Mouse (Mus musculus): Measurements from ENCODE around the gene Adcy2. TPM values are rescaled to one million over a fixed set of nuclear protein-coding genes. Genes with fewer than 3 reads are reported as not detected.
A peak's percentile ranks its signal among the peaks of the same experiment; 100 is the strongest.

Adcy2 gene
- polyA plus RNA-seq, 1 experiment from 2014 or later = 12.2 TPM

DNA sequence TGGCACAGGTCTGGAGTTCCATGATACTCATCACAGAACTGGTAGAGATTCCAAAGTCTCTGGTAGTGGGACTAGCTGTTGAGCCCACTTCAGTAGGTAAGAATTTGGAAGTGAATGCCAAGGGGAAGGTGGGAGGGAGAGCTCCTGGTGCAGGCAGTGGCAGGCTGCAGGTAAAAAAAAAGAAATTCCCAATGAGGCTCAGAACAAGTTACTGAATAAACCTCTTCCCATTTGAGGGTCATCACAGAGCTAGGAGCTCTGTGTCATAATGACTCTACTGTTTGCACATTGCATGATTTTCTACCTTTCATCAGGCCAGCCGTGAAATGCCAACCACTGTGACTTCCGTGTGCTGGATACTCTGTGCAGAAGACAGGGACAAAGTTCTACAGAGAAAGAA lies 314.4 kb downstream of the Adcy2 start:
- Histone ChIP-seq H3K27ac (ENCODE audit: low read length) (peak overlapping the region; percentile 44; the same call in 1 of the 2 replicates), H3K9me3 (ENCODE audit: control insufficient read depth, low read length) (no peaks in the 10 kb centered on the region), H3K4me1 (replicated peaks; ENCODE audit: control insufficient read depth, insufficient read depth, low read length) (no peaks in the 10 kb centered on the region), H3K9ac (ENCODE audit: low read length) (no peak overlapping the region), H3K36me3 (ENCODE audit: control insufficient read depth, insufficient read depth, low read length) (peaks cover 6% of the 10 kb centered on the region; the same call in 1 of the 2 replicates), H3K27me3 (ENCODE audit: control insufficient read depth, insufficient read depth, low read depth, low read length) (no peaks in the 10 kb centered on the region), H3K4me2 (ENCODE audit: low read depth, low read length) (no peak overlapping the region), H3K4me3 (ENCODE audit: low read length) (no peak overlapping the region)
- ATAC-seq (ENCODE audit: low read depth) = peak; percentile 81
- WGBS = 83% methylated on average over 2 of the region's 2 CpGs

DNA sequence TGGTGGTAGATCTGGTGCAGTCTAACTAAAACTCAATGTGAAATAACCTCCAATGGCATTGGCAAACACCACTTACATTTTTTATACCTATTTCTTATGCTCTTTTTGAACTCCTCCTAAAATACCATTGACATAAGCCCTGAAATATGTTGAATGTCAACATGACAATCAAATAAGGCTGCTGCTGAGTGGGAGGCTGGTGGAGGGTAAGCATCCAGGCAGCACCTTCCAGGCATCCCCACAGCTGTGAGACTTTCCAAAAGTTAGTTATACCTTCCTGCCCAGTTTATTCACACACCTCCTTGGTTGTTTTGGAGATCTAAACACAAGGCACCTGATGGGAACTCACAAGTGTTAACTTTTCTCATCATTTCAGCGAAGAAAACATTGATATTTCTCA lies 318.9 kb downstream of the Adcy2 start:
- Histone ChIP-seq H3K4me2 (ENCODE audit: low read depth, low read length) (no peak overlapping the region), H3K27ac (ENCODE audit: low read length) (no peak overlapping the region), H3K36me3 (ENCODE audit: control insufficient read depth, insufficient read depth, low read length) (peaks cover 7% of the 10 kb centered on the region; the same call in 1 of the 2 replicates), H3K27me3 (ENCODE audit: control insufficient read depth, insufficient read depth, low read depth, low read length) (no peaks in the 10 kb centered on the region), H3K9ac (ENCODE audit: low read length) (no peak overlapping the region), H3K4me3 (ENCODE audit: low read length) (no peak overlapping the region), H3K9me3 (ENCODE audit: control insufficient read depth, low read length) (no peaks in the 10 kb centered on the region), H3K4me1 (replicated peaks; ENCODE audit: control insufficient read depth, insufficient read depth, low read length) (no peaks in the 10 kb centered on the region)
- WGBS = 58% methylated on average over 1 of the region's 1 CpGs
- peak; percentile 74 for ATAC-seq (ENCODE audit: low read depth)

DNA sequence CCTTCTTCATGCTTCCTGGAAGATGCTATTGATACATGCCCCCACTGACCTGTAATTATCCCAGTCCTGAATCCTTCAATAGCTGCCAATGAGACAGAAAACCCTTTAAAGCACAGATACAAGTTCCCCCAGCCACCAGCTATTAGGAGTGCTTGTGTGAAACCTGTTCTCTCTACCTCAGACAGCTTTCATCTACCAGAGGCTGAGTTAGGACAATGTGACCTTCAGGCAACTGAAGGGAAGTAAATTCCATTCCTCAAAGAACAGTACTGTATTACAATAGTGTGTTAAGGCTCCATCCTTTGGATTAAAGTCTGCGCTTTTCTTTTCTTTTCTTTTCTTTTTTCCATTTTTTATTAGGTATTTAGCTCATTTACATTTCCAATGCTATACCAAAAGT lies 356.6 kb downstream of the Adcy2 start:
- no peak overlapping the region for H3K9ac ChIP-seq (ENCODE audit: low read length)
- no peak overlapping the region for H3K4me2 ChIP-seq (ENCODE audit: low read depth, low read length)
- no peak overlapping the region for H3K27ac ChIP-seq (ENCODE audit: low read length)
- H3K9me3 ChIP-seq (ENCODE audit: control insufficient read depth, low read length) = no peaks in the 10 kb centered on the region
- peaks cover 3% of the 10 kb centered on the region; the same call in 1 of the 2 replicates for H3K36me3 ChIP-seq (ENCODE audit: control insufficient read depth, insufficient read depth, low read length)
- H3K4me3 ChIP-seq (ENCODE audit: low read length) = no peak overlapping the region
- ATAC-seq (ENCODE audit: low read depth) = no peak
- no peaks in the 10 kb centered on the region for H3K27me3 ChIP-seq (ENCODE audit: control insufficient read depth, insufficient read depth, low read depth, low read length)
- no peaks in the 10 kb centered on the region for H3K4me1 ChIP-seq (replicated peaks; ENCODE audit: control insufficient read depth, insufficient read depth, low read length)
- 100% methylated on average over 1 of the region's 1 CpGs for WGBS

DNA sequence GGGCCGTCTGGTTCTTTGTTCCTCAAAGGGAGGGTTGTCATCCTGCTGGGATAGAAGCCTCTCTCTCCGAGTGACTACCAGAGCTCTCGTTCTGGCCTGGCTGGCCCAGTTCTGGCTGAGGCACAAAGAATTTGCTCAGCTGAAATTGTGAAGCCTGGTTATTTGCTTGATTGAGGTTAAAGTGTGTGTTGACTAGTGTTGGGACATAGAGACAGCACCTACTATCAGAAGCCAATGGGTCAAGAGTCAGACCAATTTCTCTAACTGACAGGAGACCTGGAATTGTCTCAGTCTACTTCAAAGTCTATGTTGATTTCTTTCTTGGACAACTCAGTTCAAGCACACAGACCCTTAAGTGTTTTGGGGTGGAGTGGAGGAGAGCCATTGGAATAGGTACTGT lies 372.3 kb downstream of the Adcy2 start:
- Histone ChIP-seq H3K4me3 (ENCODE audit: low read length) (no peak overlapping the region), H3K27me3 (ENCODE audit: control insufficient read depth, insufficient read depth, low read depth, low read length) (no peaks in the 10 kb centered on the region), H3K9ac (ENCODE audit: low read length) (no peak overlapping the region), H3K36me3 (ENCODE audit: control insufficient read depth, insufficient read depth, low read length) (peaks cover 4% of the 10 kb centered on the region; the same call in 1 of the 2 replicates), H3K27ac (ENCODE audit: low read length) (no peak overlapping the region), H3K4me2 (ENCODE audit: low read depth, low read length) (no peak overlapping the region), H3K9me3 (ENCODE audit: control insufficient read depth, low read length) (no peaks in the 10 kb centered on the region), H3K4me1 (replicated peaks; ENCODE audit: control insufficient read depth, insufficient read depth, low read length) (no peaks in the 10 kb centered on the region)
- 64% methylated on average over 3 of the region's 3 CpGs for WGBS
- ATAC-seq (ENCODE audit: low read depth) = no peak

DNA sequence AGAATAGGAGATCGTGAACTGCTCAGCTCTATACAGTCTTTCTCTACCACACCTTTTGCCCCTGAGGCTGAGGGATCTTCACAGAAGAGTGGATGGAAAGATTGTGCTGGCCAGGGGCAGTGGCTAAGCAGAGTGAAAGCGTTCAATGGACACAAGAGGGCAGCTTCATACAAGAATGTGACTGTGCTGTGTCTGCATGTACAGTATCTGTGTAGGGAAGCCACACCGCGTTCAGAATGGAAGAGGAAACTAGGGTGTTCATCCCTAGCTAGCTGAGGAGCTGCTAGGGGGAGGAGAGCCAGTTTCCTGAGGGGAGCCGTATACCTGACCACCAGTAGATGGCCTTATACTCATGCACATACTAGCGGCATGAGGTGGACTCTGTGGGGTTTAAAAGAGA lies 376.5 kb downstream of the Adcy2 start:
- 54% methylated on average over 6 of the region's 6 CpGs for WGBS
- no peak overlapping the region for H3K4me2 ChIP-seq (ENCODE audit: low read depth, low read length)
- no peak overlapping the region for H3K4me3 ChIP-seq (ENCODE audit: low read length)
- ATAC-seq (ENCODE audit: low read depth) = peak; percentile 49; the same call in 1 of the 2 replicates
- no peak overlapping the region for H3K9ac ChIP-seq (ENCODE audit: low read length)
- no peaks in the 10 kb centered on the region for H3K9me3 ChIP-seq (ENCODE audit: control insufficient read depth, low read length)
- H3K36me3 ChIP-seq (ENCODE audit: control insufficient read depth, insufficient read depth, low read length) = peaks cover 9% of the 10 kb centered on the region; the same call in 1 of the 2 replicates
- no peaks in the 10 kb centered on the region for H3K4me1 ChIP-seq (replicated peaks; ENCODE audit: control insufficient read depth, insufficient read depth, low read length)
- no peaks in the 10 kb centered on the region for H3K27me3 ChIP-seq (ENCODE audit: control insufficient read depth, insufficient read depth, low read depth, low read length)
- H3K27ac ChIP-seq (ENCODE audit: low read length) = no peak overlapping the region

DNA sequence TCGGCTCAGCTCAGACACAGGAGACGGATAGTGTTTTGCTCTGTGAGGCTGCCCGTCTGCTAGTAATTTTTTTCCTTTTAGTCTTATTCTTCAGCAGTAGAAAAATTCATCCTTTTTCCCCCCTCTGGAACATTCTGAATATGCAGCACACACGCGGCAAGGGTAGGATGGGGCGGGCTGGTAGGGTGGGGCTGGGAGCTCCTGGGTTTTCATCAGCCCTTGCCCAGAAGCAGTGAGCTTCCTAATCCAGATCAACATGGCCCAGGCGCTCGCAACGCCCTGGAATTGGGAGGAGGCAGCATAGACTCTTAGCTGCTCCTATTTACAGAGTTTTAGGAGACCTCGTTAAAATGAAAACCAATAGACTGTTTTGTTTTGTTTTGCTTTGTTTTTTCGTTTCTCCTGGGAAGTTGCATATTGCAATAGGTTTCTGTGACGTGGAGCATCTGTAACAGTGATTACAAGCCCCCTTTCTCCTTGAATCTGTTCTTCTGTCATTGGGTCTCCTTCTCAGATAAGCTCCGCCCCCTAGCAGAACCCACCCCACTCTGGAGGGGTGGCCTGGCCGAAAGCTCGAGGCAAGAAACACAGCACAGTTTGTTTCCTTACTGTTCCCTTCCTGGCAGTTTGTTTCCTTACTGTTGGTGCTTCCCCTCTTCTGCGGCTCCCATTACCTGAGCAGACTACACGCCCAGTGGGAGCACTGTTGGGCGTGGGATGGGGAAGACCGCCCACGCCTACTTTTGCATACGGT lies 391.5 kb downstream of the Adcy2 start:
- Histone ChIP-seq H3K4me2 (ENCODE audit: low read depth, low read length) (peak overlapping the region; percentile 20), H3K36me3 (ENCODE audit: control insufficient read depth, insufficient read depth, low read length) (no peaks in the 10 kb centered on the region), H3K4me3 (ENCODE audit: low read length) (peak overlapping the region; percentile 5), H3K27ac (ENCODE audit: low read length) (peak overlapping the region; percentile 70), H3K4me1 (replicated peaks; ENCODE audit: control insufficient read depth, insufficient read depth, low read length) (no peaks in the 10 kb centered on the region; the same call in 1 of the 2 replicates), H3K27me3 (ENCODE audit: control insufficient read depth, insufficient read depth, low read depth, low read length) (no peaks in the 10 kb centered on the region), H3K9me3 (ENCODE audit: control insufficient read depth, low read length) (no peaks in the 10 kb centered on the region), H3K9ac (ENCODE audit: low read length) (0 out of 2 replicates have a peak overlapping the region, but pooled peaks have one; percentile 8)
- ATAC-seq (ENCODE audit: low read depth) = peak; percentile 77
- 45% methylated on average over 21 of the region's 21 CpGs for whole genome bisulfite sequencing

DNA sequence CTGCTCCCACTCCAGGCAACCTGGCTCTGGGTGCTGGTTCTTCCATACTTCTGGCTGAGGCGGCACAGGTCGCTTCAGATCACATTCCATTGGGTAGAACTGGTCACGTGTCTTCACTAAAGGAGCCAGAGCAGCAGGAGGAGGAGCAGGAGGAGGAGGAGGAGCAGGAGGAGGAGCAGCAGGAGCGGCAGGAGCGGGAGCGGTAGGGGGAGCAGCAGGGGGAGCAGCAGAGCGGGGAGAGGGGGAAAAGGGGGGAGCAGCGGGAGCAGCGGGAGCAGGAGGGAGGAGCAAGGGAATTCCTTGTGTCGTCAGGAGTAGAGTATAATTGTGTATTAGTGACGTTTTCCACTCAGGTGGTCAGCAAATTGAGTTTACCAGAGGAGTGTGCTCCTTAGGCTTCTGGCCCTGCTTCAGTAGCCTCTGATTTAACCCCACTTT lies 393.6 kb downstream of the Adcy2 start:
- Histone ChIP-seq H3K36me3 (ENCODE audit: control insufficient read depth, insufficient read depth, low read length) (no peaks in the 10 kb centered on the region), H3K27ac (ENCODE audit: low read length) (no peak overlapping the region), H3K9ac (ENCODE audit: low read length) (peak overlapping the region; percentile 27; the same call in 1 of the 2 replicates), H3K4me2 (ENCODE audit: low read depth, low read length) (peak overlapping the region; percentile 44), H3K4me1 (replicated peaks; ENCODE audit: control insufficient read depth, insufficient read depth, low read length) (no peaks in the 10 kb centered on the region; the same call in 1 of the 2 replicates), H3K27me3 (ENCODE audit: control insufficient read depth, insufficient read depth, low read depth, low read length) (no peaks in the 10 kb centered on the region), H3K9me3 (ENCODE audit: control insufficient read depth, low read length) (no peaks in the 10 kb centered on the region), H3K4me3 (ENCODE audit: low read length) (peak overlapping the region; percentile 33)
- ATAC-seq (ENCODE audit: low read depth) = peak; percentile 80
- 2% methylated on average over 11 of the region's 11 CpGs for whole genome bisulfite sequencing

DNA sequence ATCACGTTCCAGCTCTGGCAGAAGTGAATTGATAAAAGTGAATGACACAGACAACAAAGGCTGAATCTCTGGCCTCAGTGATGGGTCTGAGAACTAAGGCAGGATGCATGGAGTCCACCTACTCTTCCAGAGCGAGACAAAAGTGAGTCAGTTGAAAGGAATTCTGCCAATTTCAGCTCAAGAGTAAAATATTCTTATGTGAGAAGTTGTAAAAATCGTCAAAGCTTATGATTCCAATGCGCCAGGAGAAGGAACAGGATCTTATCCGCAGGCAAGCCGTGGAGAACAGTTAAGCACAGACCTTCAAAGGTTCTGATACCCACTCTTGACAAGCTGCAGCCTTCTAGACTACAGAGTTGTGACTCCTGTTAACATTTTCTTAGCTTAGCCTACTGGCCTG lies 396.3 kb downstream of the Adcy2 start:
- Histone ChIP-seq H3K27me3 (ENCODE audit: control insufficient read depth, insufficient read depth, low read depth, low read length) (no peaks in the 10 kb centered on the region), H3K4me1 (replicated peaks; ENCODE audit: control insufficient read depth, insufficient read depth, low read length) (no peaks in the 10 kb centered on the region), H3K4me3 (ENCODE audit: low read length) (no peak overlapping the region), H3K9ac (ENCODE audit: low read length) (no peak overlapping the region), H3K4me2 (ENCODE audit: low read depth, low read length) (no peak overlapping the region), H3K27ac (ENCODE audit: low read length) (no peak overlapping the region), H3K9me3 (ENCODE audit: control insufficient read depth, low read length) (no peaks in the 10 kb centered on the region), H3K36me3 (ENCODE audit: control insufficient read depth, insufficient read depth, low read length) (no peaks in the 10 kb centered on the region)
- 74% methylated on average over 6 of the region's 6 CpGs for WGBS
- ATAC-seq (ENCODE audit: low read depth) = no peak

DNA sequence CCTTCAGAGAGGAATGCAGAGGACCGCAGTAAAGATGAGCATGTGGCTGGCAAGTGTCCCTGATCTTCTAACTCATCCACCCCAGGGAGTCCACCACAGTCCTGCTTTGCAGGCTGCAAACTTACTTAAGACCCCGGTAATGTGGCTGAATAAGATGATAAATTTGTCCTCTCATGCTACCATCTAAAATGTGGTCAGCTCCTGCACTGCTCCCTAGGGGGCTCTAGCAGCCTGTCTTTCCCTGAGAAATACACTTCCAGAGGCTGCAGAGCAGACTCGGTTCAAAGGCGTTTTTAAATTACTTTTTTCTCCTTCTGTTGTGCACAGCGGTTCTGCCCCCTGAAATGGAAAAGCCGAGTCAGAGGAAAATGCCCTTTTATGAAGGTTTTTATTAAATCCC lies 398.2 kb downstream of the Adcy2 start:
- ATAC-seq (ENCODE audit: low read depth) = peak; percentile 58
- no peak overlapping the region for H3K9ac ChIP-seq (ENCODE audit: low read length)
- WGBS = 12% methylated on average over 6 of the region's 6 CpGs

More for the DNA sequence above, 398.2 kb downstream of the Adcy2 start:
- H3K4me1 ChIP-seq (replicated peaks; ENCODE audit: control insufficient read depth, insufficient read depth, low read length) = no peaks in the 10 kb centered on the region
- peak overlapping the region; percentile 4; the same call in 1 of the 2 replicates for H3K27ac ChIP-seq (ENCODE audit: low read length)
- no peaks in the 10 kb centered on the region for H3K27me3 ChIP-seq (ENCODE audit: control insufficient read depth, insufficient read depth, low read depth, low read length)
- H3K9me3 ChIP-seq (ENCODE audit: control insufficient read depth, low read length) = no peaks in the 10 kb centered on the region
- no peak overlapping the region for H3K4me3 ChIP-seq (ENCODE audit: low read length)
- H3K4me2 ChIP-seq (ENCODE audit: low read depth, low read length) = no peak overlapping the region
- H3K36me3 ChIP-seq (ENCODE audit: control insufficient read depth, insufficient read depth, low read length) = no peaks in the 10 kb centered on the region

Measured in lung, embryonic 16.5 days (tissue).